Mouse (Mus musculus) neural tube, embryonic 11.5 days (tissue): ENCODE results near the gene Actl10. TPM values are rescaled to one million over a fixed set of nuclear protein-coding genes. Genes with fewer than 3 reads are reported as not detected.

Source experiments
- ATAC-seq: fragments of 200-750 bp; cut with Nextera tagmentation; 2 replicates; pipeline ENCODE4 v1.8.0; 2017; ENCODE audit warnings: moderate number of reproducible peaks, mild to moderate bottlenecking, moderate TSS enrichment, moderate library complexity; ENCODE audit not compliant: insufficient read depth, low FRiP score, low TSS enrichment
- DNase-seq: peaks from one replicate; pipeline ENCODE4 v3.0.0-alpha.2; 2015; ENCODE audit warnings: low spot score
- H3K27ac ChIP-seq: fragments of 300-500 bp; sonication (generic); 2 replicates; pipeline ENCODE4 v1.5.1; 2014; ENCODE audit warnings: low read depth, mild to moderate bottlenecking, low read length
- H3K27me3 ChIP-seq: fragments of 300-500 bp; sonication (generic); 2 replicates; pipeline ENCODE4 v1.6.1; 2014; ENCODE audit warnings: mild to moderate bottlenecking, low read length, mixed read lengths; ENCODE audit not compliant: control insufficient read depth, insufficient read depth
- H3K36me3 ChIP-seq: fragments of 300-500 bp; sonication (generic); 2 replicates; pipeline ENCODE4 v1.6.1; 2014; ENCODE audit warnings: mild to moderate bottlenecking, low read length, moderate library complexity, mixed read lengths; ENCODE audit not compliant: control insufficient read depth, insufficient read depth
- H3K4me1 ChIP-seq: fragments of 300-500 bp; sonication (generic); 2 replicates; pipeline ENCODE4 v1.6.1; 2014; ENCODE audit warnings: low read length, mixed read lengths; ENCODE audit not compliant: control insufficient read depth, insufficient read depth
- H3K4me2 ChIP-seq: fragments of 300-500 bp; sonication (generic); 2 replicates; pipeline ENCODE4 v1.6.1; 2014; ENCODE audit warnings: low read depth, mild to moderate bottlenecking, moderate library complexity
- H3K4me3 ChIP-seq: fragments of 300-500 bp; sonication (generic); 2 replicates; pipeline ENCODE4 v1.5.1; 2014; ENCODE audit warnings: low read depth, low read length
- H3K9ac ChIP-seq: fragments of 300-500 bp; sonication (generic); 2 replicates; pipeline ENCODE4 v1.6.1; 2014; ENCODE audit warnings: mild to moderate bottlenecking, low read length
- H3K9me3 ChIP-seq: fragments of 300-500 bp; sonication (generic); 2 replicates; pipeline ENCODE4 v1.6.1; 2016; ENCODE audit warnings: low read length; ENCODE audit not compliant: control insufficient read depth
- WGBS: fragments of 180-500 bp; shearing (Covaris S2); extraction: QIAGEN DNeasy Blood & Tissue Kit; methylation state at CpG from one replicate; pipeline ENCODE4 v1.1.7; 2014; 5-methylcytosine and 5-hydroxymethylcytosine counted together
- polyA plus RNA-seq: library from polyadenylated mRNA; unstranded; fragments of >200 nt; fragmentation: Nextera tagmentation; extraction: Ambion mirVana; gene quantifications from 2 replicates; pipeline ENCODE4 v1.2.1, GENCODE M21; 2014

Gene Actl10
- 0.20 and 0.42 TPM in 2 replicates for polyA plus RNA-seq

DNA sequence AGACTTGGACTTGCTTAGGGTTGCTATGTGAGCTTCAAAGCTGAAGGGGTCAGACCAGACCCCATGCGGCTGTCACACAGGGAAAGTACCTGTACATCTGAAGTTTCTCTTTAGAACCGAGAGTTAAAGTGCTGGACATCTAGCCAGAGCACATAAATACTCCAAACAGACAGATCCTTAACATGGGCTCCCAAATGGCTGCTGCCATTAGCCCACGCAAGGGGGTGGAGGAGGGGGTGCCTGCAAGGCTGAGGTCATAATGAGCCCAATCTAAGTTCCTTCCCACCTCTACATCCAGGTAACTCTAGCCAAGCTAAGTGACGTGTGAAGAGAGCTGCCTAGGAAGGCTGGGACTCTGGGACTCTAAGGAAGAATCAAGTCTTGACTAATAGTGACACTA lies at the start of gene Actl10:
Gene Actl10, plus strand, starts transcription at position 301 of the 400 bp plus-strand sequence.
- WGBS, result 83% methylated on average over 4 of the region's 4 CpGs
- no peak within 1 kb of the TSS; the same call in 1 of the 2 replicates for H3K9ac ChIP-seq
- no peaks in the 10 kb centered on the region for H3K9me3 ChIP-seq
- H3K4me2 ChIP-seq, result peak within 1 kb of the TSS; percentile 14; the same call in 1 of the 2 replicates
- DNase-seq (no peak), ATAC-seq (no peak)
- H3K27ac ChIP-seq, result no peak within 1 kb of the TSS
- no peaks in the 10 kb centered on the region for H3K36me3 ChIP-seq
- H3K27me3 ChIP-seq, result peaks cover 13% of the 10 kb centered on the region; the same call in 1 of the 2 replicates
- peaks cover 9% of the 10 kb centered on the region for H3K4me1 ChIP-seq
- 0 out of 2 replicates have a peak within 1 kb of the TSS, but pooled peaks have one; percentile 6 for H3K4me3 ChIP-seq

DNA sequence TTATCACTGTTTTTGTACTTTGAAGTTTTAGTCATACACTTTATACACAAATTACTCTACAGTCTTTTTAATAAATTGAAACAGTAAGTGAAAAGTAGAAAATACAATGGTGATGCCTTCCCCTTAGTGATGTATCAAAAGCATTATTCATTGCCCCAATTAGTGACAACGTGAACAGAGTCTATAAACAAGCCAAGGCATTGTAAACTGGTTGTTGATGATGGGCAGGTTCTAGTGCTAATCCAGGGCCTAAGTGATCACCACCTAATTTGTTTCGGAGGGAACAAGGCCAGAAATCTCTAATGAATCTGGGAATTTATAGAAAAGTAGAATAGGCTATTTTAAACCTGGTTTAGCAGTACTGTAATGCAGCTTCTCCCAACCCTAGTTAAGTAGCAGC lies 44.5 kb upstream of the Actl10 start:
- no peak overlapping the region for H3K4me3 ChIP-seq
- DNase-seq, result no peak
- H3K36me3 ChIP-seq, result 0 out of 2 replicates have a peak, but pooled peaks cover 3% of the 10 kb centered on the region
- no peaks in the 10 kb centered on the region for H3K9me3 ChIP-seq
- no peak overlapping the region for H3K4me2 ChIP-seq
- no peak for ATAC-seq
- 65% methylated on average over 2 of the region's 2 CpGs for WGBS
- H3K9ac ChIP-seq, result no peak overlapping the region
- no peaks in the 10 kb centered on the region for H3K27me3 ChIP-seq
- H3K4me1 ChIP-seq, result no peaks in the 10 kb centered on the region
- no peak overlapping the region for H3K27ac ChIP-seq

GRCm38 (mm10) chr2:154507566-154508283 lies 43.9 kb upstream of the Actl10 start:
- H3K4me3 ChIP-seq, result no peak overlapping the region
- H3K9ac ChIP-seq, result no peak overlapping the region
- 0 out of 2 replicates have a peak, but pooled peaks cover 3% of the 10 kb centered on the region for H3K36me3 ChIP-seq
- no peaks in the 10 kb centered on the region for H3K27me3 ChIP-seq
- H3K4me1 ChIP-seq, result no peaks in the 10 kb centered on the region
- no peak for ATAC-seq
- no peaks in the 10 kb centered on the region for H3K9me3 ChIP-seq
- H3K4me2 ChIP-seq, result no peak overlapping the region
- DNase-seq, result no peak
- 83% methylated on average over 9 of the region's 9 CpGs for WGBS
- no peak overlapping the region for H3K27ac ChIP-seq

DNA sequence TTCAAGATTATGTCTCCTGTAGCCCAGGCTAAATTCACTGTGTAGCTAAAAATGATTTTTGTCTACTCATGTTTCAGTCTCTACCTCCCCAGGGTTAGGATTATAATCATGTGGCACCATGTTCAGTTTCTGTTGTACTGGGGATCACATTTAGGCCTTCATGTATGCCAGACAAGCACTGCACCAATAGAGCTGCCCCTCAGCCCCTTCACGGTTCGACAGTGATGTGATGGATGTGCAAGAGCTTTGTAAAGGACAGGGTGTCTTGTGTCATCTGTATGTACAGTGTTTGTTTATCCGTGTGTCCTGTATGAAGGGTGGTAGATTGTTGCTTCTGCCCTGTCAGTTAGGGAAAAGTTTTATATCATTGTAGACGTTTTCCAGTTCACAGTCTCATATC lies 43.1 kb upstream of the Actl10 start:
- no peak overlapping the region for H3K4me3 ChIP-seq
- 93% methylated on average over 4 of the region's 4 CpGs for WGBS
- DNase-seq (no peak), ATAC-seq (no peak)
- H3K4me2 ChIP-seq, result no peak overlapping the region
- H3K4me1 ChIP-seq, result no peaks in the 10 kb centered on the region
- 0 out of 2 replicates have a peak, but pooled peaks cover 3% of the 10 kb centered on the region for H3K36me3 ChIP-seq
- no peak overlapping the region for H3K9ac ChIP-seq
- H3K27me3 ChIP-seq, result no peaks in the 10 kb centered on the region
- H3K27ac ChIP-seq, result no peak overlapping the region
- H3K9me3 ChIP-seq, result no peaks in the 10 kb centered on the region

GRCm38 (mm10) chr2:154510141-154510540 lies 41.4 kb upstream of the Actl10 start:
- 0 out of 2 replicates have a peak, but pooled peaks cover 3% of the 10 kb centered on the region for H3K36me3 ChIP-seq
- WGBS, result 96% methylated on average over 3 of the region's 3 CpGs

DNA sequence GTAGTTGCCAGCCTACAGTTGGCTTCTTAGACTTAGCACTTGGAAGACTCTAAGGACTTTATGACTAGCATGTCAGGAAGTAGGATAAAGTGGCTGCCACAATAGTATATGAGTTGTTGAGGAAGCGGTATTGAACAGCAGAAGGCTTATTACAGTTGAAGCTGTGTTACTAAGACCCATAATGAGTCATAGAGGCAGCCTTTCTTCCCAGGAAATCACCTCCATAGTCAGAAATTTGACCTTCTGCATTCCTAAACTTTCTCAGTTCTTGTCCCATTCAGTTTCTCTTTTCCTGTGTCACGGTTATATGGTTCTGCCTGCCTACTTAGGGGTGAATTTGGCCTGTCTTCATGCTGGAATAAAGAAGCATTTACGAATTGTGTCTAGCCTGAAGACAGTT lies 34.6 kb upstream of the Actl10 start:
- H3K27me3 ChIP-seq, result no peaks in the 10 kb centered on the region
- no peak overlapping the region for H3K4me2 ChIP-seq
- WGBS, result 90% methylated on average over 3 of the region's 3 CpGs
- DNase-seq, result no peak
- H3K9ac ChIP-seq, result no peak overlapping the region
- H3K4me3 ChIP-seq, result no peak overlapping the region
- H3K36me3 ChIP-seq, result 0 out of 2 replicates have a peak, but pooled peaks cover 2% of the 10 kb centered on the region
- H3K4me1 ChIP-seq, result no peaks in the 10 kb centered on the region
- no peak overlapping the region for H3K27ac ChIP-seq
- ATAC-seq, result no peak
- no peaks in the 10 kb centered on the region for H3K9me3 ChIP-seq

More at GRCm38 (mm10) chr2:154510141-154510540, 41.4 kb upstream of the Actl10 start:
- no peak overlapping the region for H3K9ac ChIP-seq
- no peak overlapping the region for H3K27ac ChIP-seq
- no peaks in the 10 kb centered on the region for H3K4me1 ChIP-seq
- no peaks in the 10 kb centered on the region for H3K9me3 ChIP-seq
- H3K4me3 ChIP-seq, result no peak overlapping the region
- no peak overlapping the region for H3K4me2 ChIP-seq
- H3K27me3 ChIP-seq, result no peaks in the 10 kb centered on the region
- ATAC-seq (no peak), DNase-seq (no peak)

- ATAC-seq (no peak), DNase-seq (no peak)
- H3K4me1 ChIP-seq, result no peaks in the 10 kb centered on the region
- H3K4me3 ChIP-seq, result no peak overlapping the region
- no peaks in the 10 kb centered on the region for H3K27me3 ChIP-seq
- H3K9ac ChIP-seq, result no peak overlapping the region
- 93% methylated on average over 5 of the region's 5 CpGs for WGBS
- no peak overlapping the region for H3K4me2 ChIP-seq
- 0 out of 2 replicates have a peak, but pooled peaks cover 2% of the 10 kb centered on the region for H3K36me3 ChIP-seq
- no peak overlapping the region for H3K27ac ChIP-seq
- H3K9me3 ChIP-seq, result no peaks in the 10 kb centered on the region
These were observed 34.2 kb upstream of the Actl10 start for GRCm38 (mm10) chr2:154517424-154517823.

DNA sequence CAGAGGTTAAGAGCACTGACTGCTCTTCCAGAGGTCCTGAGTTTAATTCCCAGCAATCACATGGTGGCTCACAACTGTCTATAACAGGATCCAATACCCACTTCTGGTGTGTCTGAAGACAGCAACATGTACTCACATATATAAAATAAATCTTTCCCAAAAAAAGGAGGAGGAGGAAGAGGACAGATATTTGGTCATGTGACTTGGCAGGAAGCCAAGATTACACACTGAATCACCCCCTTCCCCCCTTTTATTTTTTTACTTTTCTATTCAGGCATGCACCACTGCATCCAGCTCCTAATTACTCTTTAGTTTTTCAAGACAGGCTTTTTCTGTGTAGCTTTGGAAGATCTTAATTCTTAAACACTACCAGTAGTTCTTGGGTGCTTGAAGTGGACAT lies 30.1 kb upstream of the Actl10 start:
- Histone ChIP-seq H3K27me3 (no peaks in the 10 kb centered on the region), H3K4me1 (no peaks in the 10 kb centered on the region), H3K36me3 (peaks cover 6% of the 10 kb centered on the region), H3K9me3 (no peaks in the 10 kb centered on the region), H3K4me3 (no peak overlapping the region), H3K27ac (no peak overlapping the region), H3K9ac (no peak overlapping the region), H3K4me2 (no peak overlapping the region)
- ATAC-seq, result no peak
- DNase-seq, result no peak

DNA sequence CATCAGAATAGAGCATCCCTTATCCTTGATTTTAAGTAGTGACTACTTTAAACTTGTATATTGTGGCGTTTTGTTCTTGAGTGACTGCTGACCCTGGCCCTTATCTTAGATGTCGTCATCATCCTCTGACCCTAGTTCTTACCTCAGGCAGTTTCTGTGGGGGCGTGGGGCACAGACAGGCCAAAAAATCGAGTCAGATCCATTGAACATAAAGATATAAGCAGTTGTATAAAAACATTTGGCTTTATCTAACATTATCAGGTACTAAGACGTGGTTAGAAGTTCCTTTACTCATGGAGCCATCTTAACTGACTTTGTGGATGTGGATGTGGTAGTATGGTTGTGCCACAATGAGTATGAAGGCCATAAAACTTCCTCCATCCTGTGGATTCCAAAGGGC lies 29.2 kb upstream of the Actl10 start:
- H3K27me3 ChIP-seq, result no peaks in the 10 kb centered on the region
- ATAC-seq (no peak), DNase-seq (no peak)
- no peak overlapping the region for H3K9ac ChIP-seq
- no peak overlapping the region for H3K4me3 ChIP-seq
- H3K4me1 ChIP-seq, result no peaks in the 10 kb centered on the region
- WGBS, result 94% methylated on average over 5 of the region's 5 CpGs
- H3K27ac ChIP-seq, result no peak overlapping the region
- H3K9me3 ChIP-seq, result no peaks in the 10 kb centered on the region
- H3K4me2 ChIP-seq, result no peak overlapping the region
- H3K36me3 ChIP-seq, result peaks cover 6% of the 10 kb centered on the region
